Mouse (Mus musculus) thymus, postnatal 4 days (tissue): ENCODE measurements around the gene Sapcd2.

ENCODE experiments used
- DNase-seq: peaks from one replicate; pipeline ENCODE4 v3.0.0; 2021

The Sapcd2 gene

GRCm38 (mm10) chr2:25426721-25427191 is 54.6 kb downstream of the Sapcd2 start:
- peak; percentile 82 for DNase-seq

GRCm38 (mm10) chr2:25427256-25427655 is 55.1 kb downstream of the Sapcd2 start:
- no peak for DNase-seq
